Mouse (Mus musculus) E14TG2a.4 (cell line): ENCODE measurements at regions not wholly inside any gene's neighbourhood (a gene's known extent, or its start where the extent isn't known, plus 50 kb on each side); places are given as distances from the start of the nearest gene placed in this dataset.

ENCODE experiments used
- CTCF ChIP-seq: conservative IDR thresholded peaks from 2 replicates; pipeline ENCODE4 v1.5.1; 2014; ENCODE audit warnings: low read length
- NANOG ChIP-seq: IDR thresholded peaks from 2 replicates; pipeline ENCODE4 v1.6.1; 2014; ENCODE audit warnings: borderline replicate concordance, low read length, mixed read lengths
- POU5F1 ChIP-seq: IDR thresholded peaks from 2 replicates; pipeline ENCODE4 v1.6.1; 2014; ENCODE audit warnings: low read length, borderline replicate concordance

GRCm38 (mm10) chr15:14628523-14628922 lies 1455.0 kb upstream of the Cdh6 start:
- TF ChIP-seq CTCF: peak; percentile 59
- TF ChIP-seq POU5F1: no peak
- no peak for TF ChIP-seq NANOG
